Mouse (Mus musculus) liver, adult 2 months (tissue): ENCODE measurements around the gene Adck2.

ENCODE experiments used
- CTCF ChIP-seq: fragments of 200-500 bp; IDR thresholded peaks from 2 replicates; pipeline ENCODE4 v1.5.1; 2011; ENCODE audit warnings: low read depth, low read length, control low read depth
- POLR2A ChIP-seq: fragments of 200-500 bp; IDR thresholded peaks from 2 replicates; pipeline ENCODE4 v1.6.1; 2011; ENCODE audit warnings: low read length, control low read depth; ENCODE audit not compliant: insufficient read depth; ENCODE audit errors: extremely low read depth

- TF ChIP-seq CTCF (no peak), POLR2A (no peak)
Measured at GRCm38 (mm10) chr6:39607365-39607764, 33.7 kb downstream of the Adck2 start.
